Mouse (Mus musculus): ENCODE results near the gene Pih1d1. TPM values are rescaled to one million over a fixed set of nuclear protein-coding genes. Genes with fewer than 3 reads are reported as not detected.

Gene Pih1d1
- polyA plus RNA-seq, 1 experiment = 62.5 TPM

Other genes with a start within 250 kb of the Pih1d1 start
- 55.6 and 80.7 TPM in 2 replicates for gene Ap2a1, start 224.8 kb upstream of the Pih1d1 start, polyA plus RNA-seq (2012; rRNA removed)
- gene Tsks, start 211.1 kb upstream of the Pih1d1 start, polyA plus RNA-seq (2012; rRNA removed) = not detected in 2 replicates
- gene Cpt1c, start 179.5 kb upstream of the Pih1d1 start, polyA plus RNA-seq (2012; rRNA removed) = 4.2 and 5.9 TPM in 2 replicates
- 167 and 188 TPM in 2 replicates for gene Prmt1, start 167.7 kb upstream of the Pih1d1 start, polyA plus RNA-seq (2012; rRNA removed)
- 107 and 110 TPM in 2 replicates for gene Irf3, start 156.7 kb upstream of the Pih1d1 start, polyA plus RNA-seq (2012; rRNA removed)
- gene Bcl2l12, start 155.6 kb upstream of the Pih1d1 start, polyA plus RNA-seq (2012; rRNA removed) = 20.8 and 23.3 TPM in 2 replicates
- 32.3 and 44.7 TPM in 2 replicates for gene Scaf1, start 137.9 kb upstream of the Pih1d1 start, polyA plus RNA-seq (2012; rRNA removed)
- gene Rras, start 136.3 kb upstream of the Pih1d1 start, polyA plus RNA-seq (2012; rRNA removed) = 112 and 124 TPM in 2 replicates
- gene Prr12, start 101.4 kb upstream of the Pih1d1 start, polyA plus RNA-seq (2012; rRNA removed) = 5.4 and 6.2 TPM in 2 replicates
- gene Nosip, start 91.9 kb upstream of the Pih1d1 start, polyA plus RNA-seq (2012; rRNA removed) = 52.4 and 66.9 TPM in 2 replicates
- gene Prrg2, start 91.6 kb upstream of the Pih1d1 start, polyA plus RNA-seq (2012; rRNA removed) = 77.3 and 92.5 TPM in 2 replicates
- gene Rcn3, start 62.1 kb upstream of the Pih1d1 start, polyA plus RNA-seq (2012; rRNA removed) = 44.3 and 48.6 TPM in 2 replicates
- gene Fcgrt, start 50.5 kb upstream of the Pih1d1 start, polyA plus RNA-seq (2012; rRNA removed) = 75.3 and 85.1 TPM in 2 replicates
- 407 and 500 TPM in 2 replicates for gene Rps11, start 29.9 kb upstream of the Pih1d1 start, polyA plus RNA-seq (2012; rRNA removed)
- gene Rpl13a, start 25.5 kb upstream of the Pih1d1 start, polyA plus RNA-seq (2012; rRNA removed) = 2,093 and 2,372 TPM in 2 replicates
- 0.78 and 1.1 TPM in 2 replicates for gene Gm45713, start 18.1 kb upstream of the Pih1d1 start, polyA plus RNA-seq (2012; rRNA removed)
- 30.5 and 38.2 TPM in 2 replicates for gene Flt3l, start 17.9 kb upstream of the Pih1d1 start, polyA plus RNA-seq (2012; rRNA removed)
- gene Aldh16a1, start 281 bp downstream of the Pih1d1 start, polyA plus RNA-seq (2012; rRNA removed) = 152 and 159 TPM in 2 replicates
- gene Slc17a7, start 9.6 kb downstream of the Pih1d1 start, polyA plus RNA-seq (2012; rRNA removed) = 0.07 and 0.11 TPM in 2 replicates
- not detected in 2 replicates for gene Gfy, start 25.3 kb downstream of the Pih1d1 start, polyA plus RNA-seq (2012; rRNA removed)
- gene Pth2, start 26.7 kb downstream of the Pih1d1 start, polyA plus RNA-seq (2012; rRNA removed) = not detected in 2 replicates
- 0.09 TPM in 1 of 2 replicates, not detected in the other for gene Ccdc155, start 50.6 kb downstream of the Pih1d1 start, polyA plus RNA-seq (2012; rRNA removed)
- gene Dkkl1, start 57.8 kb downstream of the Pih1d1 start, polyA plus RNA-seq (2012; rRNA removed) = 0.47 and 0.67 TPM in 2 replicates
- 8.9 and 11.4 TPM in 2 replicates for gene Tead2, start 61.5 kb downstream of the Pih1d1 start, polyA plus RNA-seq (2012; rRNA removed)
- 57.3 and 66.8 TPM in 2 replicates for gene Cd37, start 84.8 kb downstream of the Pih1d1 start, polyA plus RNA-seq (2012; rRNA removed)
- not detected in 2 replicates for gene Slc6a16, start 86.8 kb downstream of the Pih1d1 start, polyA plus RNA-seq (2012; rRNA removed)
- not detected in 2 replicates for gene Slc6a21, start 123.2 kb downstream of the Pih1d1 start, polyA plus RNA-seq (2012; rRNA removed)
- 182 and 185 TPM in 2 replicates for gene Trpm4, start 179.5 kb downstream of the Pih1d1 start, polyA plus RNA-seq (2012; rRNA removed)
- gene Hrc, start 181.0 kb downstream of the Pih1d1 start, polyA plus RNA-seq (2012; rRNA removed) = 0.40 and 0.67 TPM in 2 replicates
- 47.1 and 70.3 TPM in 2 replicates for gene Ppfia3, start 212.7 kb downstream of the Pih1d1 start, polyA plus RNA-seq (2012; rRNA removed)
- 4.5 and 7.9 TPM in 2 replicates for gene Lin7b, start 216.3 kb downstream of the Pih1d1 start, polyA plus RNA-seq (2012; rRNA removed)
- gene Snrnp70, start 241.4 kb downstream of the Pih1d1 start, polyA plus RNA-seq (2012; rRNA removed) = 102 and 165 TPM in 2 replicates